Mouse (Mus musculus) left cerebral cortex, adult 18-20 months (tissue): ENCODE data around the gene S1pr1. TPM values are rescaled to one million over a fixed set of nuclear protein-coding genes. Genes with fewer than 3 reads are reported as not detected.
A peak's percentile ranks its signal among the peaks of the same experiment; 100 is the strongest.

Experiments used
- DNase-seq, 2 experiments: peaks; one replicate each; pipeline ENCODE4 v3.0.0; 2021 to 2022; ENCODE audit warnings: low spot score in 2 of 2, mixed read lengths in 1 of 2
- total RNA-seq, 2 experiments: library from RNA; stranded (reverse); gene quantifications; 2 replicates each; pipeline ENCODE4 v1.2.3; 2021

Gene S1pr1
- total RNA-seq, 2 experiments from 2014 or later: 101 to 114 TPM

GRCm38 (mm10) chr3:115675546-115676535 lies 39.0 kb downstream of the S1pr1 start:
- DNase-seq: no peak

- DNase-seq: no peak
These were observed 40.2 kb downstream of the S1pr1 start for GRCm38 (mm10) chr3:115674665-115675064.

- no peak for DNase-seq
These were observed 41.2 kb downstream of the S1pr1 start for GRCm38 (mm10) chr3:115673663-115674157.

GRCm38 (mm10) chr3:115672965-115673662 lies 41.8 kb downstream of the S1pr1 start:
- DNase-seq: no peak

GRCm38 (mm10) chr3:115669230-115669629 lies 45.6 kb downstream of the S1pr1 start:
- DNase-seq: no peak

GRCm38 (mm10) chr3:115667182-115667581 lies 47.7 kb downstream of the S1pr1 start:
- DNase-seq: no peak

- no peak for DNase-seq
These were observed 48.3 kb downstream of the S1pr1 start for GRCm38 (mm10) chr3:115666547-115666946.

- no peak for DNase-seq
These were observed 50.4 kb downstream of the S1pr1 start for GRCm38 (mm10) chr3:115664497-115664896.

GRCm38 (mm10) chr3:115660701-115661460 lies 54.0 kb downstream of the S1pr1 start:
- DNase-seq: peak; percentile 59 to 76

Other genes with a start within 250 kb of the S1pr1 start
- gene Dph5, start 172.8 kb upstream of the S1pr1 start, total RNA-seq: 10 to 100 TPM; 12.1 to 12.4 TPM